Mouse (Mus musculus) ovary, adult 18-20 months (tissue): Measurements from ENCODE around the gene Clk2.

Experiments
- DNase-seq: peaks from one replicate; pipeline ENCODE4 v3.0.0; 2022; ENCODE audit warnings: low spot score, mixed read lengths

Clk2 gene

GRCm38 (mm10) chr3:89224796-89225195, 60.2 kb downstream of the Clk2 start:
- no peak for DNase-seq

GRCm38 (mm10) chr3:89225321-89225815, 60.8 kb downstream of the Clk2 start:
- no peak for DNase-seq

GRCm38 (mm10) chr3:89225918-89226317, 61.3 kb downstream of the Clk2 start:
- no peak for DNase-seq

GRCm38 (mm10) chr3:89226361-89226760, 61.8 kb downstream of the Clk2 start:
- no peak for DNase-seq
